Mouse (Mus musculus) CH12.LX (cell line): ENCODE results near the gene Cyp4f40.
"Not testable (repeated sequence)": the region's sequence is repeated elsewhere in the genome, so short reads cannot be mapped to it uniquely, and the experiment has no call there.

ENCODE experiments used
- CHD1 ChIP-seq: IDR thresholded peaks from 2 replicates; pipeline ENCODE4 v1.6.1; 2012; ENCODE audit warnings: low read depth, low read length, improper control_type of control experiment, inconsistent platforms
- CHD2 ChIP-seq: IDR thresholded peaks from 2 replicates; pipeline ENCODE4 v1.6.1; 2011; ENCODE audit warnings: low read length, improper control_type of control experiment
- CTCF ChIP-seq, 2 experiments: IDR thresholded peaks in 1 of 2; conservative IDR thresholded peaks in 1 of 2; 2 replicates each; pipeline ENCODE4 v1.5.1; 2011 to 2012; ENCODE audit warnings: low read depth in 2 of 2, low read length in 2 of 2, improper control_type of control experiment in 1 of 2, inconsistent platforms in 1 of 2, mild to moderate bottlenecking in 1 of 2, moderate library complexity in 1 of 2
- EP300 ChIP-seq: IDR thresholded peaks from 2 replicates; pipeline ENCODE4 v1.6.1; 2011; ENCODE audit warnings: low read length, improper control_type of control experiment
- GABPA ChIP-seq: IDR thresholded peaks from 2 replicates; pipeline ENCODE4 v1.6.1; 2012; ENCODE audit warnings: low read depth, low read length, improper control_type of control experiment, inconsistent platforms; ENCODE audit not compliant: insufficient replicate concordance
- RCOR1 ChIP-seq: conservative IDR thresholded peaks from 2 replicates; pipeline ENCODE4 v1.6.1; 2012; ENCODE audit warnings: low read depth, mild to moderate bottlenecking, inconsistent platforms, low read length, improper control_type of control experiment
- SIN3A ChIP-seq: IDR thresholded peaks from 2 replicates; pipeline ENCODE4 v1.6.1; 2012; ENCODE audit warnings: low read length, improper control_type of control experiment, inconsistent platforms
- UBTF ChIP-seq: IDR thresholded peaks from 2 replicates; pipeline ENCODE4 v1.6.1; 2012; ENCODE audit warnings: low read depth, mild to moderate bottlenecking, inconsistent platforms, low read length, improper control_type of control experiment, moderate library complexity
- USF1 ChIP-seq: IDR thresholded peaks from 2 replicates; pipeline ENCODE4 v1.6.1; 2014; ENCODE audit warnings: low read depth, mild to moderate bottlenecking, inconsistent platforms, low read length, improper control_type of control experiment
- ZKSCAN1 ChIP-seq: IDR thresholded peaks from 2 replicates; pipeline ENCODE4 v1.6.1; 2012; ENCODE audit warnings: low read depth, inconsistent platforms, low read length, improper control_type of control experiment, borderline replicate concordance

GRCm38 (mm10) chr17:32621018-32621417 is 37.7 kb upstream of the Cyp4f40 start, which contains the start of gene Cyp4f37:
- not testable (repeated sequence) for TF ChIP-seq USF1; EP300; CTCF (conservative IDR thresholded peaks at IDR 0.05 in 1 of 2, IDR thresholded peaks at IDR 0.05 in 1 of 2; ENCODE audit: low read depth in 2 of 2, low read length in 2 of 2); ZKSCAN1; RCOR1; GABPA; CHD2; UBTF; CHD1; SIN3A
